Mouse (Mus musculus) lung, postnatal 0 days (tissue): ENCODE measurements around the gene Pcnx4. TPM values are rescaled to one million over a fixed set of nuclear protein-coding genes. Genes with fewer than 3 reads are reported as not detected.

Experiments
- ATAC-seq: fragments of 200-750 bp; cut with Nextera tagmentation; 2 replicates; pipeline ENCODE4 v1.8.0; 2017; ENCODE audit warnings: moderate library complexity
- DNase-seq: peaks from one replicate; pipeline ENCODE4 v3.0.0-alpha.2; 2016; ENCODE audit warnings: low spot score
- H3K27ac ChIP-seq: fragments of 300-500 bp; sonication (generic); 2 replicates; pipeline ENCODE4 v1.5.1; 2014; ENCODE audit warnings: antibody characterized with exemption, mild to moderate bottlenecking, low read length, mixed read lengths
- H3K27me3 ChIP-seq: fragments of 300-500 bp; sonication (generic); replicated peaks from 2 replicates; pipeline ENCODE4 v1.6.1; 2014; ENCODE audit warnings: low read length, mixed read lengths; ENCODE audit not compliant: insufficient read depth
- H3K36me3 ChIP-seq: fragments of 300-500 bp; sonication (generic); 2 replicates; pipeline ENCODE4 v1.6.1; 2014; ENCODE audit warnings: low read length, mixed read lengths; ENCODE audit not compliant: insufficient read depth
- H3K4me1 ChIP-seq: fragments of 300-500 bp; sonication (generic); 2 replicates; pipeline ENCODE4 v1.6.1; 2014; ENCODE audit warnings: antibody characterized with exemption, low read depth, low read length, mixed read lengths; ENCODE audit not compliant: insufficient read depth
- H3K4me2 ChIP-seq: fragments of 300-500 bp; sonication (generic); replicated peaks from 2 replicates; pipeline ENCODE4 v1.6.1; 2014; ENCODE audit warnings: low read depth, mild to moderate bottlenecking, low read length, moderate library complexity, mixed read lengths
- H3K4me3 ChIP-seq: fragments of 300-500 bp; sonication (generic); 2 replicates; pipeline ENCODE4 v1.5.1; 2014; ENCODE audit warnings: low read depth, low read length
- H3K9ac ChIP-seq: fragments of 300-500 bp; sonication (generic); replicated peaks from 2 replicates; pipeline ENCODE4 v1.6.1; 2014; ENCODE audit warnings: low read depth, mild to moderate bottlenecking
- H3K9me3 ChIP-seq: fragments of 300-500 bp; sonication (generic); 2 replicates; pipeline ENCODE4 v1.6.1; 2016; ENCODE audit warnings: low read length, mixed read lengths
- CTCF ChIP-seq: IDR thresholded peaks from 2 replicates; pipeline ENCODE4 v1.5.1; 2016; ENCODE audit warnings: antibody characterized with exemption, mild to moderate bottlenecking
- EP300 ChIP-seq: IDR thresholded peaks from 2 replicates; pipeline ENCODE4 v1.6.1; 2016; ENCODE audit warnings: antibody characterized with exemption, mild to moderate bottlenecking, control low read depth
- WGBS: fragments of 180-500 bp; shearing (Covaris S2); extraction: QIAGEN DNeasy Blood & Tissue Kit; methylation state at CpG from one replicate; pipeline ENCODE4 v1.1.7; 2014; 5-methylcytosine and 5-hydroxymethylcytosine counted together
- polyA plus RNA-seq: library from polyadenylated mRNA; unstranded; fragments of >200 nt; fragmentation: Nextera tagmentation; extraction: Ambion mirVana; gene quantifications from 2 replicates; pipeline ENCODE4 v1.2.1, GENCODE M21; 2015

The Pcnx4 gene
- polyA plus RNA-seq, 1 experiment from 2014 or later: 7.0 TPM

GRCm38 (mm10) chr12:72515446-72515845 lies 20.7 kb upstream of the Pcnx4 start:
- Histone ChIP-seq H3K9me3 (no peaks in the 10 kb centered on the region), H3K4me2 (no peak overlapping the region), H3K4me1 (no peaks in the 10 kb centered on the region), H3K9ac (no peak overlapping the region), H3K27me3 (no peaks in the 10 kb centered on the region), H3K36me3 (no peaks in the 10 kb centered on the region), H3K4me3 (no peak overlapping the region), H3K27ac (no peak overlapping the region)
- DNase-seq (peak; percentile 76), ATAC-seq (no peak)
- TF ChIP-seq CTCF (peak; percentile 75), EP300 (no peak)
- WGBS: 58% methylated on average over 3 of the region's 3 CpGs

- Histone ChIP-seq H3K4me2 (no peak overlapping the region), H3K4me3 (no peak overlapping the region), H3K9me3 (no peaks in the 10 kb centered on the region), H3K36me3 (no peaks in the 10 kb centered on the region), H3K4me1 (no peaks in the 10 kb centered on the region), H3K27me3 (no peaks in the 10 kb centered on the region), H3K9ac (no peak overlapping the region), H3K27ac (no peak overlapping the region)
- 85% methylated on average over 12 of the region's 12 CpGs for WGBS
- ATAC-seq (no peak), DNase-seq (no peak)
- TF ChIP-seq EP300 (no peak), CTCF (no peak)
Measured at GRCm38 (mm10) chr12:72518114-72518728, 18.0 kb upstream of the Pcnx4 start.

GRCm38 (mm10) chr12:72519352-72519751 lies 16.8 kb upstream of the Pcnx4 start:
- H3K9me3 ChIP-seq: no peaks in the 10 kb centered on the region
- no peaks in the 10 kb centered on the region for H3K36me3 ChIP-seq
- DNase-seq (no peak), ATAC-seq (no peak)
- TF ChIP-seq CTCF: no peak
- no peak for TF ChIP-seq EP300
- no peak overlapping the region for H3K27ac ChIP-seq
- H3K9ac ChIP-seq: no peak overlapping the region
- 70% methylated on average over 9 of the region's 9 CpGs for WGBS
- no peak overlapping the region for H3K4me2 ChIP-seq
- no peaks in the 10 kb centered on the region for H3K4me1 ChIP-seq
- no peaks in the 10 kb centered on the region for H3K27me3 ChIP-seq
- H3K4me3 ChIP-seq: no peak overlapping the region

- WGBS: 46% methylated on average over 5 of the region's 5 CpGs
- Histone ChIP-seq H3K9me3 (no peaks in the 10 kb centered on the region), H3K4me1 (no peaks in the 10 kb centered on the region), H3K4me2 (no peak overlapping the region), H3K27ac (no peak overlapping the region), H3K27me3 (no peaks in the 10 kb centered on the region), H3K36me3 (no peaks in the 10 kb centered on the region), H3K4me3 (no peak overlapping the region), H3K9ac (no peak overlapping the region)
- TF ChIP-seq EP300: no peak
- no peak for TF ChIP-seq CTCF
- DNase-seq (no peak), ATAC-seq (0 out of 2 replicates have a peak, but pooled peaks have one; percentile 35)
Measured at GRCm38 (mm10) chr12:72519855-72520254, 16.3 kb upstream of the Pcnx4 start.

- Histone ChIP-seq H3K27me3 (no peaks in the 10 kb centered on the region), H3K9me3 (no peaks in the 10 kb centered on the region), H3K4me2 (no peak overlapping the region), H3K4me1 (no peaks in the 10 kb centered on the region), H3K27ac (no peak overlapping the region), H3K9ac (no peak overlapping the region), H3K36me3 (no peaks in the 10 kb centered on the region), H3K4me3 (no peak overlapping the region)
- no peak for TF ChIP-seq EP300
- peak; percentile 88 for TF ChIP-seq CTCF
- WGBS: 2% methylated on average over 2 of the region's 2 CpGs
- DNase-seq (peak; percentile 74), ATAC-seq (0 out of 2 replicates have a peak, but pooled peaks have one; percentile 14)
Measured at GRCm38 (mm10) chr12:72520645-72521044, 15.5 kb upstream of the Pcnx4 start.

- H3K4me3 ChIP-seq: no peak overlapping the region
- 40% methylated on average over 4 of the region's 4 CpGs for WGBS
- no peaks in the 10 kb centered on the region for H3K27me3 ChIP-seq
- H3K9ac ChIP-seq: no peak overlapping the region
- TF ChIP-seq EP300: no peak
- no peak for TF ChIP-seq CTCF
- H3K4me1 ChIP-seq: no peaks in the 10 kb centered on the region
- no peak overlapping the region for H3K27ac ChIP-seq
- ATAC-seq (no peak), DNase-seq (no peak)
- no peaks in the 10 kb centered on the region for H3K36me3 ChIP-seq
- no peak overlapping the region for H3K4me2 ChIP-seq
- no peaks in the 10 kb centered on the region for H3K9me3 ChIP-seq
Measured at GRCm38 (mm10) chr12:72525588-72525987, 10.6 kb upstream of the Pcnx4 start.

- no peak for TF ChIP-seq CTCF
- no peak for TF ChIP-seq EP300
- WGBS: 66% methylated on average over 7 of the region's 7 CpGs
- no peak overlapping the region for H3K4me2 ChIP-seq
- no peaks in the 10 kb centered on the region for H3K36me3 ChIP-seq
- H3K9ac ChIP-seq: no peak overlapping the region
- H3K9me3 ChIP-seq: no peaks in the 10 kb centered on the region
- no peaks in the 10 kb centered on the region for H3K4me1 ChIP-seq
- H3K27me3 ChIP-seq: no peaks in the 10 kb centered on the region
- H3K27ac ChIP-seq: no peak overlapping the region
- DNase-seq (no peak), ATAC-seq (no peak)
- H3K4me3 ChIP-seq: no peak overlapping the region
Measured at GRCm38 (mm10) chr12:72532303-72532702, 3.9 kb upstream of the Pcnx4 start.
